In the genomic region with DNA sequence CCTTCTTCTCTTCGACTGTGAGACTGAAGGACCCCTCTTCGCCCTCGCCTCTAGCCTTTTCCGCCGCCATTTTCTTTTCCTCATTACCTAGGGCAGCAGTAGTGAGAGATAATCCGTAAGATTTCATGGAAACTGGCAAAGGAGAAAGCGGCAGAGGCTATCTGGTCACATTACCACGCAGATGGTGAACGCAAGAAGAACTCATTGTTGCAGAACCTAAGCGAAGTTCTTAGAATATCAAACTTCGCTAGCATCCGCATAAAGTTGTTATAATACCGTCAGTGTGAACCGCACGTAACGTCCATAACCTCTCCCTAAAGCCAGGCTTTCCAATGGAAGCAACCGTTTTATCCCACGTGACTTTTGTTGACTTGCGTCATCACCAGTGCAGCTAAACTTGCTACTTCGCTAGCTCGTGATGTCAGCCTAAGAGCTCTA, we compare ENCODE assay signal across 10 mouse cellular contexts. TPM values are rescaled to one million over a fixed set of nuclear protein-coding genes. Genes with fewer than 3 reads are reported as not detected.
DNase-seq lines count a peak whose midpoint lies in the region; ATAC-seq and TF ChIP-seq lines count a peak whose summit lies in the region.
"Had no signal": no experiment of that assay in that cellular context is flagged by ENCODE, and none has a peak within 500 bp of the region (broad histone marks: within the 10 kb centered on the region; RNA-seq: fewer than 3 reads in every experiment).

A gene (minus strand): TSS at position 334 of the 438 bp plus-strand sequence.

- no peaks in the 10 kb centered on the region for H3K79me2 ChIP-seq in heart, adult 2 months (replicated peaks; ENCODE audit: control insufficient read depth, insufficient read depth, low read length)

- no peaks in the 10 kb centered on the region for H3K9me3 ChIP-seq in forebrain, embryonic 10.5 days
- no peaks in the 10 kb centered on the region for H3K9me3 ChIP-seq in hindbrain, embryonic 12.5 days (replicated peaks)
- H3K9me3 ChIP-seq in limb, embryonic 13.5 days = no peaks in the 10 kb centered on the region
- no peaks in the 10 kb centered on the region for H3K9me3 ChIP-seq in midbrain, embryonic 13.5 days
- H3K9me3 ChIP-seq in stomach, embryonic 16.5 days (replicated peaks; ENCODE audit: control insufficient read depth, low read length) = no peaks in the 10 kb centered on the region
- H3K9me3 ChIP-seq: G1E had no signal

- H3K4me3 ChIP-seq in heart, adult 2 months = no peak within 1 kb of the TSS
- peak within 1 kb of the TSS; percentile 54 for H3K4me3 ChIP-seq in forebrain, embryonic 10.5 days
- H3K4me3 ChIP-seq in hindbrain, embryonic 12.5 days = peak within 1 kb of the TSS; percentile 37
- peak within 1 kb of the TSS; percentile 47 for H3K4me3 ChIP-seq in limb, embryonic 13.5 days
- peak within 1 kb of the TSS; percentile 45 for H3K4me3 ChIP-seq in midbrain, embryonic 13.5 days (replicated peaks)
- H3K4me3 ChIP-seq in stomach, embryonic 16.5 days (replicated peaks; ENCODE audit: low read length) = peak within 1 kb of the TSS; percentile 48
- H3K4me3 ChIP-seq: myocyte had no signal

- DNase-seq in heart, adult 2 months = peak in 1 of 2 experiments; percentile 83
- DNase-seq in heart, postnatal 25 days (ENCODE audit: low spot score) = no peak
- DNase-seq in brain, embryonic 18.5 days (ENCODE audit: low read depth, low spot score) = peak; percentile 40
- DNase-seq in forebrain, embryonic 10.5 days (ENCODE audit: extremely low spot score, low spot score) = peak; percentile 33

- peak; percentile 92 for ATAC-seq in hindbrain, embryonic 12.5 days (ENCODE audit: low FRiP score)
- ATAC-seq in limb, embryonic 13.5 days (ENCODE audit: low FRiP score, low read depth) = peak; percentile 97
- ATAC-seq in midbrain, embryonic 13.5 days = peak; percentile 96
- peak; percentile 82 for ATAC-seq in stomach, embryonic 16.5 days (ENCODE audit: insufficient read depth, low FRiP score)

- intact Hi-C loops in heart, adult 2 months (cut with DNase I) = no loop called here
- intact Hi-C loops in heart, postnatal 25 days (cut with DNase I) = no loop called here

- WGBS in heart, adult 2 months = 2% methylated on average over 17 of the region's 21 CpGs
- WGBS in forebrain, embryonic 10.5 days = 0% methylated on average over 21 of the region's 21 CpGs
- WGBS in hindbrain, embryonic 12.5 days = 0% methylated on average over 21 of the region's 21 CpGs
- 0% methylated on average over 19 of the region's 21 CpGs for WGBS in limb, embryonic 13.5 days
- WGBS in midbrain, embryonic 13.5 days = 0% methylated on average over 21 of the region's 21 CpGs
- under 1% methylated on average over 21 of the region's 21 CpGs for WGBS in stomach, embryonic 16.5 days

- peak within 1 kb of the TSS; percentile 77 for H3K9ac ChIP-seq in heart, adult 2 months (ENCODE audit: low read depth, low read length)
- peak within 1 kb of the TSS; percentile 35 for H3K9ac ChIP-seq in hindbrain, embryonic 12.5 days
- H3K9ac ChIP-seq in limb, embryonic 13.5 days = peak within 1 kb of the TSS; percentile 62
- H3K9ac ChIP-seq in midbrain, embryonic 13.5 days (replicated peaks) = peak within 1 kb of the TSS; percentile 52
- peak within 1 kb of the TSS; percentile 60 for H3K9ac ChIP-seq in stomach, embryonic 16.5 days (ENCODE audit: low read length)

- peak; percentile 67 for TF ChIP-seq POLR2A in heart, adult 2 months (IDR thresholded peaks at IDR 0.05; ENCODE audit: insufficient read depth, low read depth, low read length)

- H3K4me2 ChIP-seq in hindbrain, embryonic 12.5 days (replicated peaks) = peak within 1 kb of the TSS; percentile 34
- peak within 1 kb of the TSS; percentile 49 for H3K4me2 ChIP-seq in limb, embryonic 13.5 days (replicated peaks)
- peak within 1 kb of the TSS; percentile 47 for H3K4me2 ChIP-seq in midbrain, embryonic 13.5 days (replicated peaks)
- peak within 1 kb of the TSS; percentile 29; the same call in 1 of the 2 replicates for H3K4me2 ChIP-seq in stomach, embryonic 16.5 days (ENCODE audit: low read depth, low read length)

- 0 out of 2 replicates have a peak, but pooled peaks have one; percentile 49 for TF ChIP-seq EP300 in heart, adult 2 months (IDR thresholded peaks at IDR 0.05; ENCODE audit: insufficient read depth, low read depth, low read length)

- H3K27me3 ChIP-seq in heart, adult 2 months (ENCODE audit: control insufficient read depth, insufficient read depth, low read length) = no peaks in the 10 kb centered on the region
- no peaks in the 10 kb centered on the region for H3K27me3 ChIP-seq in forebrain, embryonic 10.5 days (ENCODE audit: poor library complexity, severe bottlenecking)
- H3K27me3 ChIP-seq in hindbrain, embryonic 12.5 days = no peaks in the 10 kb centered on the region
- no peaks in the 10 kb centered on the region for H3K27me3 ChIP-seq in limb, embryonic 13.5 days
- no peaks in the 10 kb centered on the region for H3K27me3 ChIP-seq in midbrain, embryonic 13.5 days
- H3K27me3 ChIP-seq in stomach, embryonic 16.5 days (ENCODE audit: control insufficient read depth, insufficient read depth, low read length) = no peaks in the 10 kb centered on the region

- no peak within 1 kb of the TSS for H3K27ac ChIP-seq in heart, adult 2 months
- H3K27ac ChIP-seq in forebrain, embryonic 10.5 days = peak within 1 kb of the TSS; percentile 83
- H3K27ac ChIP-seq in hindbrain, embryonic 12.5 days = peak within 1 kb of the TSS; percentile 52
- H3K27ac ChIP-seq in limb, embryonic 13.5 days = peak within 1 kb of the TSS; percentile 61; the same call in 1 of the 2 replicates
- H3K27ac ChIP-seq in midbrain, embryonic 13.5 days = peak within 1 kb of the TSS; percentile 74
- peak within 1 kb of the TSS; percentile 69 for H3K27ac ChIP-seq in stomach, embryonic 16.5 days (ENCODE audit: low read length)

- TF ChIP-seq CTCF in heart, adult 2 months (IDR thresholded peaks at IDR 0.05) = no peak

- no peaks in the 10 kb centered on the region for H3K36me3 ChIP-seq in heart, adult 2 months (ENCODE audit: control insufficient read depth, insufficient read depth, low read length)
- H3K36me3 ChIP-seq in forebrain, embryonic 10.5 days (replicated peaks) = no peaks in the 10 kb centered on the region
- H3K36me3 ChIP-seq in hindbrain, embryonic 12.5 days = no peaks in the 10 kb centered on the region
- H3K36me3 ChIP-seq in limb, embryonic 13.5 days = no peaks in the 10 kb centered on the region
- H3K36me3 ChIP-seq in midbrain, embryonic 13.5 days = no peaks in the 10 kb centered on the region
- no peaks in the 10 kb centered on the region for H3K36me3 ChIP-seq in stomach, embryonic 16.5 days (ENCODE audit: control insufficient read depth, insufficient read depth, low read length)
- H3K36me3 ChIP-seq: G1E had no signal

- no peaks in the 10 kb centered on the region for H3K4me1 ChIP-seq in heart, adult 2 months (ENCODE audit: control insufficient read depth, insufficient read depth, low read length)
- H3K4me1 ChIP-seq in forebrain, embryonic 10.5 days = no peaks in the 10 kb centered on the region
- no peaks in the 10 kb centered on the region for H3K4me1 ChIP-seq in hindbrain, embryonic 12.5 days
- no peaks in the 10 kb centered on the region for H3K4me1 ChIP-seq in limb, embryonic 13.5 days
- H3K4me1 ChIP-seq in midbrain, embryonic 13.5 days (replicated peaks) = no peaks in the 10 kb centered on the region
- no peaks in the 10 kb centered on the region for H3K4me1 ChIP-seq in stomach, embryonic 16.5 days (ENCODE audit: control insufficient read depth, insufficient read depth, low read length)

RNA-seq across cellular contexts. Expression of the gene that starts here (rescaled TPM):
- total RNA-seq in heart, adult 2 months (2021) = 10 to 100 TPM in 1 of 2 experiments, not detected in 1; 21.1 TPM
- polyA plus RNA-seq in heart, adult 2 months (2012; rRNA removed) = 4.1 TPM in 1 of 2 replicates, not detected in the other
- total RNA-seq in heart, postnatal 25 days (2021) = 10 to 100 TPM in 1 of 2 experiments, not detected in 1; 20.0 TPM
- polyA plus RNA-seq in forebrain, embryonic 10.5 days (2016; fragmentation: Nextera tagmentation; extraction: Ambion mirVana) = 19.0 and 19.1 TPM in 2 replicates
- polyA plus RNA-seq in hindbrain, embryonic 12.5 days (2016; fragmentation: Nextera tagmentation; extraction: Ambion mirVana) = 16.5 and 18.9 TPM in 2 replicates
- 15.1 and 17.3 TPM in 2 replicates for polyA plus RNA-seq in limb, embryonic 13.5 days (2015; fragmentation: Nextera tagmentation; extraction: Ambion mirVana)
- polyA plus RNA-seq in midbrain, embryonic 13.5 days (2015; fragmentation: Nextera tagmentation; extraction: Ambion mirVana) = 9.0 and 14.5 TPM in 2 replicates
- 5.1 and 13.0 TPM in 2 replicates for polyA plus RNA-seq in stomach, embryonic 16.5 days (2015; fragmentation: Nextera tagmentation; extraction: Ambion mirVana)
- total RNA-seq: G1E had no signal
- polyA plus RNA-seq: G1E, myocyte had no signal
